Mouse (Mus musculus): Measurements from ENCODE around the gene H60b.
"Not testable (repeated sequence)": the region's sequence is repeated elsewhere in the genome, so short reads cannot be mapped to it uniquely, and the experiment has no call there.

H60b gene

DNA sequence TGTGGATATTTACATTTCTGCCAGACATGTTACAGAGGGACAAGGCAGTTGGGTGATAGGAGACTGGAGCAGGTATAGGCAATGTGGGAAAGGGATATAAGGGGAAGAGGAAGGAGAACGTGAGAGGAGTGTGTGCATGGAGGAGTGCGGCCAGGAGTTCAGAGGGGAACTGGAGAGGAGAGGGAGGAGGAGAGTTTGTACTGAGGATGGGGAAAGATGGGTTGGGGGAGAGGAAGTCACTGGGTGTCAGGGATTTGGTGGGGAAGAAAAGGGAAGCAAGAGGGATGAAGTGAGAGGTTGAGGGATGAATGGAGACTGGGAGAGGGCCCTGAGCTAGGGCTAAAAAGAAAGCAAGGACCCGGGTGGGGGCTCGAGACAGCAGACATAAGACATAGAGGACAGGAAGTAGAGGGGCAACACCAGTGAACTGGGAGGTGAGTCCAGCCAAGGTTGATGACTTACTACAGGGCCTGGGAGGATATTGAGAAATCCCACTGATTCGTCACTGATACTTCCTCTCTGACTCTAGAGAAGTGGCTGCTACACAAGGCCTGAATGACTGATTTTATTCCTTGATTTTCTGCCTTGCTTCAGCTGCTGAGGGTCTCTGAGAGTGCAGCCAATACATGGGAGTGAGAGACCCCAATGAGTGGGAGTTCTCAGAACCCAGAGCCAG lies 7.1 kb downstream of the H60b start:
- DNase-seq (ENCODE audit: low read depth, low spot score) = not testable (repeated sequence)

DNA sequence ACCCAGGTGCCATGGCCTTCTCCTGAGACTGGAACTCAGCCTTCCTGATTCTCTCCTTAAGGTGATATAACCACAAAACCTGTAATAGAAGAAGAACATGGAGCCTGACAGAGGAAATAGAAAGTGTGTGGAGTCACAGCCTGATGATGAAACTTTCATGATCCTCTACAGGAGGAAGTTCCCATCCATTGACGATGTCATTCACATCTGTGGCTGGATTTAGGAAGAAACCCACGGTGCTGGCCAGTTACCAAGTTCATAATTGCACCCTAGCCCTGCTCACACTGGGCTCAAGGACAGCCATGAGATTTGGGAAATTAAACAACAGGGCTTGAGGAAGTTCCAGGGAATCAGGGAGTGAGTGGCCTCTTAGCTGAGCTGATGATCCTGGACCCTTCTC lies 7.6 kb downstream of the H60b start:
- not testable (repeated sequence) for DNase-seq (ENCODE audit: low read depth, low spot score)

DNA sequence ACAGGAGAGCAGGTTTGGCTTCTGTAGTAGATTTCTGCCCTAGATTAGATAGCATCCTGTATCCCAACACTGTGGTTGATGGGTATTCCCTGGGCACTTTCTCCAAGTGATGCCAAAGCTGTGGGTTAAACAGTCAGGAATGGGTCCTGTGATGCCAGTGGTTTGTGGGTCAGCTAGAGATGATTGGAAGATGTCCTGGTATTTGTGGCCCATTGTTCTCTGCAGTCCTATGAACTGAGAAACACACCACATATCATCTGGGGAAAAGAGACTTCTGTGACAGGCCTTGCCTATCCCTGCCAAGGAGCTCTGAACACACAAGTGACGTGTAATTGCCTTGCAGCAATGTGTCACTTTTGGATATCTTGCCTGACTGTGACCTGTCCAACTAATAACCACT lies 8.7 kb downstream of the H60b start:
- DNase-seq (ENCODE audit: low read depth, low spot score) = not testable (repeated sequence)

DNA sequence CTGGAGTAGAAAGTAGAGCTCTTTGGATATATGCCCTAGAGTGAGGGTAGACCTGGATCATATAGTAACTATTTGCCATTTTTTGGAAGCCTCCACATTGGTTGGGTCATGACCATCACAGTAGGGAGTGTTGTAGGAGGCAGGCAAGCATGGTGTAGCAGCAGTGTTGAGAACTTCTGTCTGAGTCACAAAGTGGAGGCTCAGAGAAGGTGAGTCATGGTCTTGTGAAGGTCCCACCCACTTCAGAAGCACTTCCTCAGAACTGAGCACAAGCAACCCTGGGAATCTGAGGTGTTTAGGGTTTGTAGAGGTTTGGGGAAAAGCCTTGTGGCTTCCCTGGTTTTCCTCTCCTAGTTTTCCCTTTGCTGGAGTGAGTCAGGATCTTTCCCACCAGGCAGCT lies 10.7 kb downstream of the H60b start:
- not testable (repeated sequence) for DNase-seq (ENCODE audit: low read depth, low spot score)

DNA sequence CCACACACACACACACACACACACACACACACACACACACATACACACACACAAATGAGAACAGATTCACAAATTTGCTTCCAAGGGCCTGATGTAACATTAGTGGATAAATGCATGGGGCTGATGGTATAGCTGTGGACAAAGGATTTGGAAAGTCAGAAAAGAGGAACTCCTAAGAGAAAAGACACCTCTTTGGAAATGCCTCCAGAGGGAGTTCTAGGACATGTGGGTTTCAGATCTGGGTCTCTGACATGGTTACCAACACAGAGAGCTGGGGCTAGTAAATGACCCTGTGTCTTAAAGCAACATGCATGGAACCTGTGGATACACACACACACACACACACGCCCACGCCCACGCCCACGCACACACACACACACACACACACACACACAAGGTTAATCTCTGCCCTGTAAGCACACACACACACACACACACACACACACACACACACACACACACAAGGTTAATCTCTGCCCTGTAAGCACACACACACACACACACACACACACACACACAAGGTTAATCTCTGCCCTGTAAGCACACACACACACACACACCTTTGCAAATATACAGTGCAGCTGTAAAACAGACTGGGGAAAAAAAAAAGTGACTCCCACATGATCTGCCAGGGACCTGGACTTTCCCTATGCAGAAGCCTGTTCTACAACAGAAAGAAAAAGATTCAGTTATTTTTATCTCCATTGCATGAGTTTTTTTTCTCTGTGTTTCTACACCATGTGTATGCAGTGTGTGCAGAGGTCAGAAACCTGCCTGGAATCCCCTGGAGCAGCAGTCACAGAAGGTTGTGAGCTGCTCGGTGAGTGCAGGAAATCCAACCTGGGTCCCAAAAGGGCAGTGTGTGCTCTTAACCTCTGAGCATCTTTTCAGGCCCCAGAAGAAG lies 14.3 kb downstream of the H60b start:
- DNase-seq (ENCODE audit: low read depth, low spot score) = not testable (repeated sequence)

DNA sequence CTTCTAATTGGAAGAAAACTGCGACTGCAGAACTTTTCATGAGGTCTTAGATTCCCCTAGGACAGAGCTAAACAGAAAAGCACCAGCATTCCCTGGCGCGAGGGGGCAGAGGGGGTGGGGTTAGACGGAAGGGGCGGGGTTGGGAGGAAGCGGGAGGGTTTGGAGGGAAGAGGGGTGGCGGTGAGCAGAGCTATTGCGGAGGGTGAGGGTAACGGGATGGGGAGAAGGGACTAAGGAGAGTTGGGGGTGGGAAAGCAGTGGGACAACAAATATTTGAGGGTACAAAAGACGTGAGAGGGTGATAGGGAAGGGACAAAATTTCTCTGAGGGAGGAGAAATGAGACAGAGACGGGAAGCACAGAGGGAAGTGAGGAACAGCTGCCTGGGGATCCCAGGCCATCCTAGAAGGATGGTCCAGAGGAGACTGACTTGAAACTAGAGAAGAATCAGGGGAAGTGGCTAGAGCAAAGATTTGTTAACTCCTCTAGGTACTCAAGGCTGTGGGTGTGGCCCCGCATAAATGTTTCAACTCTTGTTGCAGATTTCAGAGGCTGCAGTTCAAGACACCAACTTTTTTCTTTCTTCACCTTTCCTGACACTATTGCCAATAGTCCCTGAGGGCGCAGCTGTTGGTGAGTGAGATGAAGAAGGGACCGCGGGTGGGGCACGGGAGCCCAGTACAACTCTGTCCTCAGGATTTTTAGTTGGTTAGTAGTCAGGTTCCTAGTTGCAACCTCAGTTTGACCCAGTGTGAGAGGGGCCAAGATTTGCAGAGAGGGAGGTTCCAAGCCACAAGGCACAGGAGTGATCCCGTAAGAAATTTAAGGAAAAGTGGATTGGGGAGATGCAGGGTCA lies 15.2 kb downstream of the H60b start:
- not testable (repeated sequence) for DNase-seq (ENCODE audit: low read depth, low spot score)

DNA sequence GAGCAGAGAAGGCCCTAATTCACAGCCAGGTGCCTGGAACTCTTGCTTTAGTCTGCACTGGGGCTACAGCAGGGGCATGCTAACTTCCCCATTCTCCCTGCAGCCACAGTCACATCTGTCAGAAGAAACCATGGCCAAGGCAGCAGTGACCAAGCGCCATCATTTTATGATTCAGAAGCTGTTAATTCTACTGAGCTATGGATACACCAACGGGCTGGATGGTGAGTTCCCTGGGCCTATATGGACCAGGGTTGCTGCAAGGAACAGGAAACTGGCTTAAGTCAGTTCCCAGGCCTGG lies 15.8 kb downstream of the H60b start:
- not testable (repeated sequence) for DNase-seq (ENCODE audit: low read depth, low spot score)

DNA sequence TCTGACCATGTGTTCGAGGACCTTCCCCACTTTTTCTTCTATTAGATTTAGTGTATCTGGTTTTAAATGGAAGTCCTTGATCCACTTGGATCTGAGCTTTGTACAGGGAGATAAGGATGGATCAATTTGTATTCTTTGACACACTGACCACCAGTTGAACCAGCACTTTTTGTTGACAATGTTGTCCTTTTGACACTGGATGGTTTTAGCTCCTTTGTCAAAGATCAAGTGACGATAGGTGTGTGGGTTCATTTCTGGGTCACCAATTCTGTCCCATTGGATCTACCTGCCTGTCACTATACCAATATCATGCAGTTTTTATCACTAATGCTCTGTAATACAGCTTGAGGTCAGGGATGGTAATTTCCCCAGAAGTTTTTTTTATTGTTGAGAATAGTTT lies 18.1 kb downstream of the H60b start:
- DNase-seq (ENCODE audit: low read depth, low spot score) = not testable (repeated sequence)

DNA sequence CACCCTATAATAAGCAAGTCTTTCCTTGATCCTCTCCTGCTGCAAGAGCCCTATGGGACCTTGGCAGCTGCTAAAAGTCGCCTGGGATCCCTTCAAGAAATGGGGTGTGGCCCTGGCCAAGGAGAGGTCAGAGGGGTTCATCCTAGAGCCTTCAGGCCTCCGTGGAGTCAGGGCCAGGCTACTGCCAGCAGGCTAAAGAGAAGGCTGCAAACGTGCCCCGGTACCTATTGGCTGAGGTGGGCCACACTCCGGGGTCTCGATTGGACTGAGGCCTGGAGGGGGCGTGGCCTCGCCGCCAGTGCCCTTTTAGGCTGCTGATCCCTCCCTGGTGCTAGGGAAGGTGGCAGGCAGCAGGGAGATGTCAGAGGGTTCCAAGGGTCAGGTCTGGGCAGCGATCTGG lies 32.6 kb downstream of the H60b start:
- not testable (repeated sequence) for DNase-seq (ENCODE audit: low read depth, low spot score)

DNA sequence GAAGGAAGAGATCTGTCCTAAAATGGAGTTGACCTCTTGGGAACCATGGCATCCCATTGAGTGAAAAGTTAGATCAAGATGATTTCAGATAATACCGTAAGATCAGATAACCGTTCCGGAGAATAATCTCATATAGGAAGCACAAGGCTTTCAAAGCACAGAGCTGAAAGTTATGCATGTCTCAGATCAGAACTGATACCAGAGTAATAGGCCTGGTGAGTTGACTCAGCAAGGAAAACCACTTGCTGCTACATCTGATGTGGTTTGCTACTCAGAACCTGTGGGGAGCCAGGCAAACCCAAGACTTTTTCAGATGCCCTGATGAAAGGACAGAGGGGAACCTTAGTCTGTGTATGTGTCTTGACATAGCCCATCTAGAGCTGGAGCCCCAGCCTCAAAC lies 43.0 kb downstream of the H60b start:
- not testable (repeated sequence) for DNase-seq (ENCODE audit: low read depth, low spot score)

DNA sequence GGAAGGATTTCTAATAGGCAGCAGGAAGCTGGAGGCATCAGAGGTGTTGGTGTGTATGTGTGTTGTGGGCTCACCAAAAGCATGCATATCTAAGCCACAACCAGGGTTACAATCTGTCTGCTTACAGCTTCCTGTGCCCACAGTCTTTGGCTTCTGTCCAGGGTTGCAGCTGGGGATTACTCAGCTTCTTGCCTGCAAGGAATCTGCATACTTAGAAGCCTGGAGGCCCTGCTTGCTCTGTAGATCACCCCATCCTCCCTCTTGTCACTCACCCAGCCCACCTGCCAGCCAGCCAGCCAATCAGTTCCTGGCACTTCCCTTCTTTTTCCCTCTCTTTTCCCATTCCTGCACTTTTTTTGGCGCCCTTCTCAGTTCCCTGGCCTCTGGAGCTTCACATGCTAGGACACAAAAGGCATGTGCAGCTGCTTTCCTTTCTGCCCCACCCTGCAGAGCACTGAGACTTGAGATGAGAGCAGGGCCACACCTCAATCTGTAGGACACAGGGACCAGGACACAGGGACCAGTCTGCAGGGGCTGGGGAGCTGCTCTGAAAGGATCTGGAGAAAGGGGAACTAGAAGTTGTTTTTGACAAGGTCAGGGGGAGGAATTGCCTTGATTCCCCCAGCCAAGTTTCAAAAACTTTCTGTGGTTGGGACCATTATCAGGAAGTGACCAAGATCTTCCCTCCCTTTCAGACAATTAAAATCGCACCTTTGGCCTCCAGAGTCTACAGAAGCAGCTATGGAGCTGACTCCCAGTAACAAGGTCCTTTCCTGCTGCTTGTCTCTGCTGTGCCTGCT lies 44.6 kb downstream of the H60b start:
- DNase-seq (ENCODE audit: low read depth, low spot score) = not testable (repeated sequence)

DNA sequence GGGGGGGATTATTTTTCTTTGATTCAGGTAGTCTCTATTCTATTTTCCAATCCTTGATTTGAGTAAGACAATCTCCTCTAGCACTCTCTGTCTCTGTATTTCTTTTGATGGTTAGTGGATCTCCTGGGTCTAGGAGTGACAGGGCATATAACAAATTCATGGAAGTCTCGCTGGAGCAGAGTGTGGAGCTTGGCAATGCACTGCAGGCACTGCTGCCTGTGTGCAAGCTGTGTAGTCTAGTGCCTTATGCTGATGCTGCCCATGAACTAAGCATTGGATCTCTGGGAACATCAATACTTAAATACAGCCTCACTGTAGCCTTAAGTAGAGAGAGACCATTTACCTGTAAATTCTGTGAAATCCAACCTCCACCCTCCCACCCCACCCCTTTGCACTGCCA lies 48.1 kb downstream of the H60b start:
- not testable (repeated sequence) for DNase-seq (ENCODE audit: low read depth, low spot score)

DNA sequence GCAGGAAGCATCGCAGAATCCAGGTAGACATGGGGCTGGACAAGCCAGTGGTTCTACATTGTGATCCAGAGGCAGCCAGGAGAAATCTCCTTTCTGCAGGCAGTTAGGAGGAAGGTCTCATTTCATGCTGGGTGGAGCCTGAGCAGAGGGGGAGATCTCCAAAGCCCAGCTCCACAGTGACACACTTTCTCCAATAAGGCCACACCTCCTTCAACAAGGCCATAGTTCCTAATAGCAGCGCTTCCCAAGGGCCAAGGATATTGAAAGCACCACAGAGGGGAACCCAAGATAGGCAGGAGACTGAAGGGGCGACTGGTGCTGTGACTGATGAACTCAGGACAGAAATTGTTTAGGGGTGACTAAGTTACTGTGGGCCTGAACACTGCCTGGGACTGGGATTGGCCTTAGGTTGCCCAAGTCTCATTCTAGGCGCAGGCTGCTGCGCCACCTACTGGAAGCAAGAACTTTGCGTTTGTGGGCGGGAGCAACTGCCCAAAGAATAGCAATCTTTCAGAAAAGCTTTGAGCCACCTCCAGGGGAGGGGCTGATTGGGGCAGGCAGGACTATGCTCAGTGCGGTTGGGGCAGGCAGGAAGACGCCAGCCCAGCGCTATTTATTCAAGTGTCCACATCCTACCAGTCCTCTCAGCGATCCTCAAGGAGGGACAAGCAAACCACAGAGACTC lies 53.8 kb downstream of the H60b start:
- not testable (repeated sequence) for DNase-seq (ENCODE audit: low read depth, low spot score)

DNA sequence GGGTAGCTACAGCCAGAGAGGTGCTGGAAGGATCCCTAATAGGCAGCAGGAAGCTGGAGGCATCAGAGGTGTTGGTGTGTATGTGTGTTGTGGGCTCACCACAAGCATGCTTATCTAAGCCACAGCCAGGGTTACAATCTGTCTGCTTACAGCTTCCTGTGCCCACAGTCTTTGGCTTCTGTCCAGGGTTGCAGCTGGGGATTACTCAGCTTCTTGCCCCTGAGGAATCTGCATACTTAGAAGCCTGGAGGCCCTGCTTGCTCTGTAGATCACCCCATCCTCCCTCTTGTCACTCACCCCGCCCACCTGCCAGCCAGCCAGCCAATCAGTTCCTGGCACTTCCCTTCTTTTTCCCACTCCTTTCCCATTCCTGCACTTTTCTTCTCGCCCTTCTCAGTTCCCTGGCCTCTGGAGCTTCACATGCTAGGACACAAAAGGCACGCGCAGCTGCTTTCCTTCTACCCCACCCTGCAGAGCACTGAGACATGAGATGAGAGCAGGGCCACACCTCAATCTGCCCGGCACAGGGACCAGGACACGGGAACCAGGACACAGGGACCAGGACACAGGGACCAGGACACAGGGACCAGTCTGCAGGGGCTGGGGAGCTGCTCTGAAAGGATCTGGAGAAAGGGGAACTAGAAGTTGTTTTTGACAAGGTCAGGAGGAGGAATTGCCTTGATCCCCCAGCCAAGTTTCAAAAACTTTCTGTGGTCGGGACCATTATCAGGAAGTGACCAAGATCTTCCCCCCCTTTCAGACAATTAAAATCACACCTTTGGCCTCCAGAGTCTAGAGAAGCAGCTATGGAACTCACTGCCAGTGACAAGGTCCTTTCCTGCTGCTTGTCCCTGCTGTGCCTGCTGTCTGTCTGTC lies 65.3 kb downstream of the H60b start:
- not testable (repeated sequence) for DNase-seq (ENCODE audit: low read depth, low spot score)

DNA sequence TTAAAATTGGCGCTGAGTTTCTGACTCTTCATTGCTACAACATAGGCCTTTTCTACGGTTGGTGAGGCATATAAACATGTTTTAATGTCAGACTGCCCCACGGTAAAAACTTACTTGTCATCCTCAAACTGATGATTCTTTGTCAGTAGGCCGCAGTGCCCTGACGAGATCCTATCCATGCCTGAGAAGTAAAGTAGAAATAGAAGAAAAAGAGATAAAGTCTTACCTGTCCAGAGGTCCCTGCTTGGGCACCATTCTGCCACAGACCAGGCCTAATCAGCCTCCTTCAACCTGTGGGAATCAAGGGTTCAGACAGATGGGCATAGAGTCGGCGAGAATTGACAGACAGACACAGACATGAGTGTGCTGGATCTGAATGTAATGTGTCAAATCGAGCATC lies 106.7 kb downstream of the H60b start:
- DNase-seq (ENCODE audit: low read depth, low spot score) = no peak

DNA sequence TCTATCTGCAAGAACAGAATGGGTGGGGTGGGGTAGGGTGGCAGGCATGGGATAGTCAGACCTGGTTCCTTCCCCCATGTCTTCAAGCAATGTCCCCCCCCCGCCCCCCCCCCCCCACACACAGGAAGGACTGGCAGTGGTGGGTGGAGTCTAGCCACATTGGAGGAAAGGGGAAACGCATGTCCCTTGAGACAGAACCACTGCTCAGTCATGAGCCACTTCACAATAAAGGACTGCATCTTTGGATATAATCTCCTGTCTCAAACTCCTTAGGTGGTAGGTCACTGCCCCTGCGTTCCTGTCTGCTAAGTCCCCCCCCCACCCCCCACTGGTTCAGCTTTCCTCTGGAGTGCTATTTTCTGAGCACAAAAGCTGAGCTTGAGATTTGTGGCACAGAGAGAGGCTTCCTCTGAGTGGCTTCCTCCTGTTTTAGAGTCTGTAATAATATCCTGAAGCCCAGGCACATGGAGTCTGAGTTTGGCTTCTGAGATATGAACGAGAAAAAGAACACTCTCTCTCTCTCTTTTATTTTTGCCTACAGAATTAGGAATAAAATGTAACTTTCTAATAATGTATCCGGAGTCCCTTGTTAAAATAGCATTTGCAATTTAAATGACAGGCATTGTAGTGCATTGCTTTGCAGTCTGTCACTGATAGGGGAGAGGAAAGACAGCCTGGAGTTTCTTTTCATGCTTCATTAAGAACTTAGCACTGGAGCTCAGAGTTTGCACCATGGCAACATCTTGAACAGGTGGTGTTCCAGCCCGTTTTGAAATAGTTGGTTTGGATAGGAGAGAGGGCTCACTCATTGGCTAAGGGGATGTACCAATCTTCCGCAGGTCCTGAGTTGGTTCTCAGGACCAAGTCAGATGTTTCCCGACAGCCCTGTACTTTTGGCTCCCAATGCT lies 112.7 kb downstream of the H60b start:
- not testable (repeated sequence) for DNase-seq (ENCODE audit: low read depth, low spot score)

DNA sequence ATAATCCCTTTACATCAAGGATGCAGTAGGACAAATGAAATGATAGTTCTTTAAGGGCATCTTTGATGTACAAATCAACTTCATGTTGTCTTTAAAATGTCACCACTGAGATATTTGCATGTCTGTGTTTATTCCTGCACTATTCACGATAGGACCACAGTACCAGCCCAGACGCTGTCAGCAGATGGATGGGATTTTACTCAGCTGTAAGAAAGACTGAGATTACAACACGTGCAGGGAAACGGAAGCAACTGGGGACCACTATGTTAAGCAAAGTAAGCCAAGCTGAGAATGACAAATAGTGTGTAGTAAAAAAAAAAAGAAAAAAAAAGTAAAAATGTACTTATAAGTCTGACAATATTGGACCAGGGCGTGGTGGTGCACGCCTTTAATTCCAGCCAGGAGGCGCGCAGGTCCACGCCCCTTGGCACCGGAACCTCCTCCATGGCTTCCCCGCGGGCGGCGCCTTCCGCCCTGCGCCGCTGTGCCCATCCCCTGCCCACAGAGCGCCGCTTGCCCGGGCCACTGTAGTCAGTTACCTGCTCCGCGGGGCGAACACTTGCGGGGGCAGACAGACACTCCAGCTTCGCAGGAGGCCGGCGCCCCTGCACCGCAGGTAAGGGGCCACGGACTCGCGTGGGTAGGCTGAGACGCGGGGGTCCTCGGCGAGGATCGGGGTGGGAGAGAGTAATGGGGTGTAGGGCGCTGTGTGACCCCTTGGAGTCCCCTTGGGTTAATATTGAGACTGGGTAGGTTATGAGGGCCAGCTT lies 114.7 kb downstream of the H60b start:
- DNase-seq (ENCODE audit: low read depth, low spot score) = not testable (repeated sequence)

Measured in retina, postnatal 7 days (tissue).